Mouse (Mus musculus): ENCODE measurements around the gene Olfr1316.

Gene Olfr1316

GRCm38 (mm10) chr2:112134877-112135276, at the start of gene Olfr1316:
TSS of gene Olfr1316 (minus strand) at chr2:112134977.
- no peak for DNase-seq (ENCODE audit: low spot score in 2 of 2)

- DNase-seq (ENCODE audit: low spot score in 2 of 2): no peak
Measured at GRCm38 (mm10) chr2:112153898-112154297, 19.1 kb upstream of the Olfr1316 start, which contains the start of gene Olfr1318. TSS of gene Olfr1318 (plus strand) at chr2:112154198.

- DNase-seq (ENCODE audit: low spot score in 2 of 2): no peak
Measured at GRCm38 (mm10) chr2:112140029-112140428, 5.3 kb upstream of the Olfr1316 start, which contains the start of gene Olfr1317. TSS of gene Olfr1317 (plus strand) at chr2:112140329.

- DNase-seq (ENCODE audit: low spot score in 2 of 2): no peak
Measured at GRCm38 (mm10) chr2:112115340-112115739, 19.4 kb downstream of the Olfr1316 start, which contains the start of gene Olfr1315-ps1. TSS of gene Olfr1315-ps1 (minus strand) at chr2:112115440.

GRCm38 (mm10) chr2:112096681-112097080, 38.1 kb downstream of the Olfr1316 start, which contains the start of gene Olfr1314:
TSS of gene Olfr1314 (minus strand) at chr2:112096781.
- no peak for DNase-seq (ENCODE audit: low spot score in 2 of 2)

GRCm38 (mm10) chr2:112077743-112078142, 57.0 kb downstream of the Olfr1316 start, which contains the start of gene Olfr1313:
TSS of gene Olfr1313 (minus strand) at chr2:112077843.
- DNase-seq (ENCODE audit: low spot score in 2 of 2): no peak
